Mouse (Mus musculus) liver, embryonic 11.5 days (tissue): ENCODE results near the gene Col5a3. TPM values are rescaled to one million over a fixed set of nuclear protein-coding genes. Genes with fewer than 3 reads are reported as not detected.

Experiments used
- ATAC-seq: fragments of 200-750 bp; cut with Nextera tagmentation; replicated peaks from 2 replicates; pipeline ENCODE4 v1.8.0; 2017; ENCODE audit warnings: moderate number of reproducible peaks, mild to moderate bottlenecking, moderate TSS enrichment, moderate library complexity; ENCODE audit not compliant: low FRiP score
- DNase-seq: peaks from one replicate; pipeline ENCODE4 v3.0.0-alpha.2; 2017; ENCODE audit warnings: low spot score
- H3K27ac ChIP-seq: fragments of 300-500 bp; sonication (generic); 2 replicates; pipeline ENCODE4 v1.5.1; 2014; ENCODE audit warnings: mild to moderate bottlenecking, low read depth, low read length, control low read depth
- H3K27me3 ChIP-seq: fragments of 300-500 bp; sonication (generic); replicated peaks from 2 replicates; pipeline ENCODE4 v1.6.1; 2014; ENCODE audit warnings: low read length, mixed read lengths; ENCODE audit not compliant: control insufficient read depth, insufficient read depth
- H3K36me3 ChIP-seq: fragments of 300-500 bp; sonication (generic); 2 replicates; pipeline ENCODE4 v1.6.1; 2014; ENCODE audit warnings: mild to moderate bottlenecking, low read length, moderate library complexity, mixed read lengths; ENCODE audit not compliant: control insufficient read depth, insufficient read depth
- H3K4me1 ChIP-seq: fragments of 300-500 bp; sonication (generic); replicated peaks from 2 replicates; pipeline ENCODE4 v1.6.1; 2014; ENCODE audit warnings: low read length, mixed read lengths; ENCODE audit not compliant: control insufficient read depth, insufficient read depth
- H3K4me2 ChIP-seq: fragments of 300-500 bp; sonication (generic); 2 replicates; pipeline ENCODE4 v1.6.1; 2014; ENCODE audit warnings: mild to moderate bottlenecking, control low read depth, moderate library complexity
- H3K4me3 ChIP-seq: fragments of 300-500 bp; sonication (generic); 2 replicates; pipeline ENCODE4 v1.5.1; 2014; ENCODE audit warnings: low read depth, low read length, control low read depth
- H3K9ac ChIP-seq: fragments of 300-500 bp; sonication (generic); 2 replicates; pipeline ENCODE4 v1.6.1; 2014; ENCODE audit warnings: low read depth, low read length, control low read depth
- H3K9me3 ChIP-seq: fragments of 300-500 bp; sonication (generic); 2 replicates; pipeline ENCODE4 v1.6.1; 2016; ENCODE audit warnings: low read length, inconsistent platforms, mixed read lengths; ENCODE audit not compliant: control insufficient read depth
- WGBS: fragments of 180-500 bp; shearing (Covaris S2); extraction: QIAGEN DNeasy Blood & Tissue Kit; methylation state at CpG from one replicate; pipeline ENCODE4 v1.1.7; 2014; 5-methylcytosine and 5-hydroxymethylcytosine counted together
- polyA plus RNA-seq: library from polyadenylated mRNA; unstranded; fragments of >200 nt; fragmentation: Nextera tagmentation; extraction: Ambion mirVana; gene quantifications from 2 replicates; pipeline ENCODE4 v1.2.1, GENCODE M21; 2014

The Col5a3 gene
- polyA plus RNA-seq, 1 experiment from 2014 or later = 0.05 TPM

- Histone ChIP-seq H3K4me3 (no peak overlapping the region), H3K36me3 (no peaks in the 10 kb centered on the region), H3K4me1 (peaks cover 6% of the 10 kb centered on the region; the same call in 1 of the 2 replicates), H3K27ac (no peak overlapping the region), H3K9ac (no peak overlapping the region), H3K27me3 (no peaks in the 10 kb centered on the region), H3K4me2 (no peak overlapping the region), H3K9me3 (no peaks in the 10 kb centered on the region)
- 74% methylated on average over 3 of the region's 3 CpGs for WGBS
- ATAC-seq (no peak), DNase-seq (no peak)
These were observed 24.5 kb downstream of the Col5a3 start for GRCm38 (mm10) chr9:20790345-20790744.

GRCm38 (mm10) chr9:20789651-20790050 lies 25.2 kb downstream of the Col5a3 start:
- no peak overlapping the region for H3K9ac ChIP-seq
- H3K27ac ChIP-seq = no peak overlapping the region
- H3K9me3 ChIP-seq = no peaks in the 10 kb centered on the region
- DNase-seq (no peak), ATAC-seq (no peak)
- WGBS = 66% methylated on average over 3 of the region's 4 CpGs
- H3K27me3 ChIP-seq = 0 out of 2 replicates have a peak, but pooled peaks cover 3% of the 10 kb centered on the region
- no peak overlapping the region for H3K4me3 ChIP-seq
- H3K36me3 ChIP-seq = no peaks in the 10 kb centered on the region
- H3K4me2 ChIP-seq = no peak overlapping the region
- peaks cover 6% of the 10 kb centered on the region; the same call in 1 of the 2 replicates for H3K4me1 ChIP-seq

DNA sequence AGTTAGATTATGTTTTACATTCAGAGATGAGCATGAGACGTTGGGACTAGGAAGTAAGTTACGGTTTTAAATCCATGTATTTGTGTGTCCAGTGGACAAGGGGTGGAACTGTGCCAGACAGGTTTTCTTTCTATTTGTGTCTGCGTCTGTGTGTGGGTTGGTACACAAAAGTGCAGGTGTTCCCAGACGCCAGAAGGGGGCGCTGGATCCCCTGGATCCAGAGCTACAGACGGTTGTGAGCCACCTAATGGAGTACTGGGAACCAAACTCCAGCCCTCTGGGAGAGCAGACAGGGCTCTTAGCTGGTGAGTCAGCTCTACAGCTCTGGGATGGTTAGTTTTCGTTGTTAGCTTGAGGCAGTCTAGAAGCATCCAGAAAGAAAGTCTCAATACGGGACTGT lies 26.9 kb downstream of the Col5a3 start:
- Histone ChIP-seq H3K4me2 (no peak overlapping the region), H3K9ac (no peak overlapping the region), H3K4me3 (no peak overlapping the region), H3K4me1 (no peaks in the 10 kb centered on the region), H3K27me3 (0 out of 2 replicates have a peak, but pooled peaks cover 3% of the 10 kb centered on the region), H3K27ac (no peak overlapping the region), H3K9me3 (no peaks in the 10 kb centered on the region), H3K36me3 (no peaks in the 10 kb centered on the region)
- WGBS = 72% methylated on average over 8 of the region's 8 CpGs
- ATAC-seq (no peak), DNase-seq (no peak)

- H3K27me3 ChIP-seq = 0 out of 2 replicates have a peak, but pooled peaks cover 3% of the 10 kb centered on the region
- H3K9ac ChIP-seq = no peak overlapping the region
- no peak overlapping the region for H3K4me3 ChIP-seq
- H3K4me1 ChIP-seq = no peaks in the 10 kb centered on the region
- WGBS = 68% methylated on average over 6 of the region's 6 CpGs
- no peak overlapping the region for H3K4me2 ChIP-seq
- no peaks in the 10 kb centered on the region for H3K36me3 ChIP-seq
- no peaks in the 10 kb centered on the region for H3K9me3 ChIP-seq
- H3K27ac ChIP-seq = no peak overlapping the region
- ATAC-seq (no peak), DNase-seq (no peak)
These were observed 29.8 kb downstream of the Col5a3 start for GRCm38 (mm10) chr9:20785055-20785454.

DNA sequence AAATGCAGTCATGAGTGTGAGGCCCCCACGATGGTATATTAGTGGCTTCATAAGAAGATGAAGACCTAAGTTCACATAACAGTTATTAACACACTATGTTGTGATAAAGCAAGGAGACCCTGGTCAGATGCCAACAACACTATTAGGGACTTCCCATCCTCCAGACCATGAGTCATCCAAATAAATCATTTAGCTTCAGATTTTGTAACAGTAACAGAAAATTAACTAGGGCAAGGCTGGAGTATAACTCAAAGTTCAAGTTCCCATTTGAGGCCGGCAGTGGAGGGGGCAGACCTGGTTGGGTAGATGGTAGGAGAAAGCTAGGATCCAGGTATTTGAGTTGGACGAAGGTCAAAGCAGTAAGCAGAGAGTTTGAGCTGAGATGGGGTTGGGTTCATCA lies 33.6 kb downstream of the Col5a3 start:
- no peaks in the 10 kb centered on the region for H3K4me1 ChIP-seq
- no peaks in the 10 kb centered on the region for H3K9me3 ChIP-seq
- no peak overlapping the region for H3K27ac ChIP-seq
- 71% methylated on average over 3 of the region's 3 CpGs for WGBS
- ATAC-seq (no peak), DNase-seq (no peak)
- H3K27me3 ChIP-seq = 0 out of 2 replicates have a peak, but pooled peaks cover 3% of the 10 kb centered on the region
- H3K9ac ChIP-seq = no peak overlapping the region
- H3K36me3 ChIP-seq = no peaks in the 10 kb centered on the region
- no peak overlapping the region for H3K4me2 ChIP-seq
- no peak overlapping the region for H3K4me3 ChIP-seq

- 52% methylated on average over 2 of the region's 2 CpGs for whole genome bisulfite sequencing
These were observed 49.6 kb downstream of the Col5a3 start for GRCm38 (mm10) chr9:20765274-20765673.

DNA sequence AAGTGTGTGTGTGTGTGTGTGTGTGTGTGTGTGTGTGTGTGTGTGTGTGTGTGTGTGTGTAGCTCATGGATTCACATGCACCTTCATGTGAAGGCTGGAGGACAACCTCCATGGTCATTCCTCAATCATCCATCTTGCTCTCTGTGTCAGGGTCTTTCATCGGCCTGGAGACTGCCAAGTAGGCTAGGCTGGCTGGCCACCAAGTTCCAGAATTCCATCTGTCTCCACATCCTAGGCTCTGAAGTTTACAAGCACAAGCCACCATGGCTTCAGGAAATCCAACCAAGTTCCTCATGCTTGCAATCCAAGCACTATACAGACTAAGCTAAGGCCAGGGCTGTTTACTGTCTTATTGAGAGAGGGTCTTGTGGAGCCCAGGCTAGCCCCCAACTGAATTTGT lies 51.8 kb downstream of the Col5a3 start:
- 88% methylated on average over 1 of the region's 1 CpGs for WGBS
- Histone ChIP-seq H3K27ac (no peak overlapping the region), H3K4me1 (no peaks in the 10 kb centered on the region; the same call in 1 of the 2 replicates), H3K4me2 (no peak overlapping the region), H3K4me3 (no peak overlapping the region), H3K9ac (no peak overlapping the region), H3K27me3 (0 out of 2 replicates have a peak, but pooled peaks cover 2% of the 10 kb centered on the region), H3K36me3 (no peaks in the 10 kb centered on the region), H3K9me3 (no peaks in the 10 kb centered on the region)
- DNase-seq (no peak), ATAC-seq (no peak)

More at GRCm38 (mm10) chr9:20765274-20765673, 49.6 kb downstream of the Col5a3 start:
- no peak overlapping the region for H3K4me2 ChIP-seq
- no peaks in the 10 kb centered on the region; the same call in 1 of the 2 replicates for H3K4me1 ChIP-seq
- 0 out of 2 replicates have a peak, but pooled peaks cover 4% of the 10 kb centered on the region for H3K27me3 ChIP-seq
- H3K9ac ChIP-seq = no peak overlapping the region
- no peak for DNase-seq
- H3K9me3 ChIP-seq = no peaks in the 10 kb centered on the region
- H3K36me3 ChIP-seq = no peaks in the 10 kb centered on the region
- no peak overlapping the region for H3K4me3 ChIP-seq
- no peak for ATAC-seq
- H3K27ac ChIP-seq = no peak overlapping the region

GRCm38 (mm10) chr9:20762197-20762961 lies 52.5 kb downstream of the Col5a3 start:
- Histone ChIP-seq H3K27ac (no peak overlapping the region), H3K27me3 (0 out of 2 replicates have a peak, but pooled peaks cover 2% of the 10 kb centered on the region), H3K4me3 (no peak overlapping the region), H3K9ac (no peak overlapping the region), H3K4me1 (peaks cover 5% of the 10 kb centered on the region), H3K36me3 (no peaks in the 10 kb centered on the region), H3K4me2 (no peak overlapping the region), H3K9me3 (no peaks in the 10 kb centered on the region)
- no peak for ATAC-seq
- 57% methylated on average over 7 of the region's 7 CpGs for WGBS
- DNase-seq = no peak

DNA sequence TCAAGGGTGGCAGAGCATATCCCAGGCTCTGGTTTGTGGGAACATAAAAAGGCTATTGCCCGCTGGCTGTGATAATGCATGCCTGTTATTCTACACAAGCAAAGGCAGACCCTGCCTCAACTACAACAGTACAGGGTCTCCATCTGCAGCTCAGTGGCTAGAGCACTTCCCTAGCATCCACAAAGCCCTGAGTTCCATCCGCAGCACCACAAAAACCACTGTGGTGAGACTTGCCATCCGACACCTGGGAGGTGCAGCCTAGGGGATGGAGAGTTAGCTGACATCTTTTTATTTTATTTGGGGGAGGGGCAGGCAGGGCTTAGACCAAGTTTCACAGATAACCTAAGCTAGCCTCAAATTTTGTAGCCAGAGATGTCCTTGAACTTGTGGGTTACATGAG lies 53.5 kb downstream of the Col5a3 start:
- WGBS = 53% methylated on average over 3 of the region's 3 CpGs
- Histone ChIP-seq H3K4me1 (peaks cover 12% of the 10 kb centered on the region), H3K4me2 (no peak overlapping the region), H3K27ac (no peak overlapping the region), H3K9me3 (no peaks in the 10 kb centered on the region), H3K27me3 (0 out of 2 replicates have a peak, but pooled peaks cover 2% of the 10 kb centered on the region), H3K36me3 (no peaks in the 10 kb centered on the region), H3K9ac (no peak overlapping the region), H3K4me3 (no peak overlapping the region)
- no peak for DNase-seq
- ATAC-seq = no peak
